Mouse (Mus musculus) hindbrain, embryonic 16.5 days (tissue): ENCODE results near the gene Cabp4. TPM values are rescaled to one million over a fixed set of nuclear protein-coding genes. Genes with fewer than 3 reads are reported as not detected.

ENCODE experiments used
- ATAC-seq: fragments of 200-750 bp; cut with Nextera tagmentation; 2 replicates; pipeline ENCODE4 v1.8.0; 2017; ENCODE audit warnings: moderate TSS enrichment, moderate library complexity
- H3K27ac ChIP-seq: fragments of 300-500 bp; sonication (generic); 2 replicates; pipeline ENCODE4 v1.5.1; 2014; ENCODE audit warnings: low read depth, mild to moderate bottlenecking, control low read depth, low read length, moderate library complexity
- H3K27me3 ChIP-seq: fragments of 300-500 bp; sonication (generic); replicated peaks from 2 replicates; pipeline ENCODE4 v1.6.1; 2014; ENCODE audit warnings: low read length; ENCODE audit not compliant: control insufficient read depth, insufficient read depth
- H3K36me3 ChIP-seq: fragments of 300-500 bp; sonication (generic); 2 replicates; pipeline ENCODE4 v1.6.1; 2014; ENCODE audit warnings: mild to moderate bottlenecking, low read length, moderate library complexity, mixed read lengths; ENCODE audit not compliant: control insufficient read depth, insufficient read depth
- H3K4me1 ChIP-seq: fragments of 300-500 bp; sonication (generic); 2 replicates; pipeline ENCODE4 v1.6.1; 2014; ENCODE audit warnings: low read depth, low read length; ENCODE audit not compliant: control insufficient read depth, insufficient read depth
- H3K4me2 ChIP-seq: fragments of 300-500 bp; sonication (generic); 2 replicates; pipeline ENCODE4 v1.6.1; 2014; ENCODE audit warnings: mild to moderate bottlenecking, low read length, control low read depth, moderate library complexity
- H3K4me3 ChIP-seq: fragments of 300-500 bp; sonication (generic); 2 replicates; pipeline ENCODE4 v1.5.1; 2014; ENCODE audit warnings: mild to moderate bottlenecking, low read length, control low read depth, moderate library complexity
- H3K9ac ChIP-seq: fragments of 300-500 bp; sonication (generic); 2 replicates; pipeline ENCODE4 v1.6.1; 2014; ENCODE audit warnings: low read depth, mild to moderate bottlenecking, control low read depth, low read length, moderate library complexity
- H3K9me3 ChIP-seq: fragments of 300-500 bp; sonication (generic); 2 replicates; pipeline ENCODE4 v1.6.1; 2014; ENCODE audit warnings: mild to moderate bottlenecking, low read length, moderate library complexity; ENCODE audit not compliant: control insufficient read depth
- WGBS: fragments of 180-500 bp; shearing (Covaris S2); extraction: QIAGEN DNeasy Blood & Tissue Kit; methylation state at CpG from one replicate; pipeline ENCODE4 v1.1.7; 2014; 5-methylcytosine and 5-hydroxymethylcytosine counted together
- polyA plus RNA-seq: library from polyadenylated mRNA; unstranded; fragments of >200 nt; fragmentation: Nextera tagmentation; extraction: Ambion mirVana; gene quantifications from 2 replicates; pipeline ENCODE4 v1.2.1, GENCODE M21; 2015

Cabp4 gene
- polyA plus RNA-seq, 1 experiment from 2014 or later, result 0.24 TPM

- no peak for ATAC-seq
- H3K27ac ChIP-seq, result no peak overlapping the region
Observed at GRCm38 (mm10) chr19:4149283-4149682, 5.5 kb upstream of the Cabp4 start.

GRCm38 (mm10) chr19:4148819-4149218 lies 5.0 kb upstream of the Cabp4 start:
- H3K4me1 ChIP-seq, result peaks cover 20% of the 10 kb centered on the region
- peak overlapping the region; percentile 94 for H3K9ac ChIP-seq
- peak overlapping the region; percentile 79 for H3K27ac ChIP-seq
- no peaks in the 10 kb centered on the region for H3K9me3 ChIP-seq
- no peaks in the 10 kb centered on the region for H3K27me3 ChIP-seq
- H3K4me3 ChIP-seq, result peak overlapping the region; percentile 90
- 3% methylated on average over 7 of the region's 8 CpGs for WGBS
- ATAC-seq, result peak; percentile 14; the same call in 1 of the 2 replicates
- H3K36me3 ChIP-seq, result peaks cover 9% of the 10 kb centered on the region
- H3K4me2 ChIP-seq, result peak overlapping the region; percentile 76

More at GRCm38 (mm10) chr19:4149283-4149682, 5.5 kb upstream of the Cabp4 start:
- peaks cover 9% of the 10 kb centered on the region for H3K36me3 ChIP-seq
- no peaks in the 10 kb centered on the region for H3K9me3 ChIP-seq
- peak overlapping the region; percentile 90 for H3K4me3 ChIP-seq
- H3K9ac ChIP-seq, result peak overlapping the region; percentile 94
- H3K4me2 ChIP-seq, result peak overlapping the region; percentile 76
- no peaks in the 10 kb centered on the region for H3K27me3 ChIP-seq
- WGBS, result 91% methylated on average over 11 of the region's 11 CpGs
- H3K4me1 ChIP-seq, result peaks cover 20% of the 10 kb centered on the region

- Histone ChIP-seq H3K4me1 (peaks cover 20% of the 10 kb centered on the region), H3K4me2 (peak within 1 kb of the TSS; percentile 76), H3K36me3 (peaks cover 9% of the 10 kb centered on the region), H3K27ac (peak within 1 kb of the TSS; percentile 79), H3K27me3 (no peaks in the 10 kb centered on the region), H3K4me3 (peak within 1 kb of the TSS; percentile 90), H3K9me3 (no peaks in the 10 kb centered on the region), H3K9ac (peak within 1 kb of the TSS; percentile 94)
- peak; percentile 93 for ATAC-seq
- WGBS, result 0% methylated on average over 28 of the region's 33 CpGs
Observed at GRCm38 (mm10) chr19:4148491-4148806, 4.6 kb upstream of the Cabp4 start, which contains the start of gene Coro1b. TSS of gene Coro1b (plus strand) at chr19:4148619.

- no peaks in the 10 kb centered on the region for H3K27me3 ChIP-seq
- H3K4me3 ChIP-seq, result peak overlapping the region; percentile 90
- H3K9me3 ChIP-seq, result no peaks in the 10 kb centered on the region
- H3K9ac ChIP-seq, result peak overlapping the region; percentile 94
- WGBS, result 37% methylated on average over 9 of the region's 9 CpGs
- peaks cover 9% of the 10 kb centered on the region for H3K36me3 ChIP-seq
- ATAC-seq, result peak; percentile 18
- peak overlapping the region; percentile 79; the same call in 1 of the 2 replicates for H3K27ac ChIP-seq
- peaks cover 20% of the 10 kb centered on the region for H3K4me1 ChIP-seq
- H3K4me2 ChIP-seq, result peak overlapping the region; percentile 76
Observed at GRCm38 (mm10) chr19:4147782-4148490, 4.1 kb upstream of the Cabp4 start.

GRCm38 (mm10) chr19:4147022-4147405 lies 3.2 kb upstream of the Cabp4 start:
- H3K36me3 ChIP-seq, result peaks cover 5% of the 10 kb centered on the region
- H3K9me3 ChIP-seq, result no peaks in the 10 kb centered on the region
- WGBS, result 36% methylated on average over 3 of the region's 3 CpGs
- H3K4me3 ChIP-seq, result no peak overlapping the region
- H3K4me2 ChIP-seq, result no peak overlapping the region
- no peak for ATAC-seq
- H3K9ac ChIP-seq, result no peak overlapping the region
- no peak overlapping the region for H3K27ac ChIP-seq
- peaks cover 20% of the 10 kb centered on the region for H3K4me1 ChIP-seq
- no peaks in the 10 kb centered on the region for H3K27me3 ChIP-seq

- no peaks in the 10 kb centered on the region for H3K27me3 ChIP-seq
- peaks cover 5% of the 10 kb centered on the region for H3K36me3 ChIP-seq
- no peak overlapping the region for H3K9ac ChIP-seq
- no peak overlapping the region for H3K27ac ChIP-seq
- no peak for ATAC-seq
- H3K4me2 ChIP-seq, result no peak overlapping the region
- 62% methylated on average over 12 of the region's 12 CpGs for WGBS
- no peaks in the 10 kb centered on the region for H3K9me3 ChIP-seq
- H3K4me3 ChIP-seq, result no peak overlapping the region
- peaks cover 20% of the 10 kb centered on the region for H3K4me1 ChIP-seq
Observed at GRCm38 (mm10) chr19:4146366-4147021, 2.7 kb upstream of the Cabp4 start.

GRCm38 (mm10) chr19:4145936-4146335 lies 2.1 kb upstream of the Cabp4 start:
- Histone ChIP-seq H3K9ac (no peak overlapping the region), H3K36me3 (peaks cover 5% of the 10 kb centered on the region), H3K27me3 (no peaks in the 10 kb centered on the region), H3K27ac (no peak overlapping the region), H3K4me2 (no peak overlapping the region), H3K9me3 (no peaks in the 10 kb centered on the region), H3K4me1 (peaks cover 20% of the 10 kb centered on the region), H3K4me3 (no peak overlapping the region)
- 87% methylated on average over 5 of the region's 5 CpGs for WGBS
- ATAC-seq, result no peak

- H3K36me3 ChIP-seq, result no peaks in the 10 kb centered on the region
- H3K9me3 ChIP-seq, result no peaks in the 10 kb centered on the region
- peaks cover 14% of the 10 kb centered on the region for H3K4me1 ChIP-seq
- no peak for ATAC-seq
- no peak overlapping the region for H3K27ac ChIP-seq
- no peak overlapping the region for H3K9ac ChIP-seq
- H3K4me2 ChIP-seq, result no peak overlapping the region
- WGBS, result 83% methylated on average over 16 of the region's 16 CpGs
- no peaks in the 10 kb centered on the region for H3K27me3 ChIP-seq
- H3K4me3 ChIP-seq, result no peak overlapping the region
Observed at GRCm38 (mm10) chr19:4144550-4145498, 991 bp upstream of the Cabp4 start.
